Mouse (Mus musculus) E14TG2a.4 (cell line): ENCODE data around the gene Lrrc14b.

Experiments used
- CTCF ChIP-seq: conservative IDR thresholded peaks from 2 replicates; pipeline ENCODE4 v1.5.1; 2014; ENCODE audit warnings: low read length
- NANOG ChIP-seq: IDR thresholded peaks from 2 replicates; pipeline ENCODE4 v1.6.1; 2014; ENCODE audit warnings: borderline replicate concordance, low read length, mixed read lengths
- POU5F1 ChIP-seq: IDR thresholded peaks from 2 replicates; pipeline ENCODE4 v1.6.1; 2014; ENCODE audit warnings: low read length, borderline replicate concordance

DNA sequence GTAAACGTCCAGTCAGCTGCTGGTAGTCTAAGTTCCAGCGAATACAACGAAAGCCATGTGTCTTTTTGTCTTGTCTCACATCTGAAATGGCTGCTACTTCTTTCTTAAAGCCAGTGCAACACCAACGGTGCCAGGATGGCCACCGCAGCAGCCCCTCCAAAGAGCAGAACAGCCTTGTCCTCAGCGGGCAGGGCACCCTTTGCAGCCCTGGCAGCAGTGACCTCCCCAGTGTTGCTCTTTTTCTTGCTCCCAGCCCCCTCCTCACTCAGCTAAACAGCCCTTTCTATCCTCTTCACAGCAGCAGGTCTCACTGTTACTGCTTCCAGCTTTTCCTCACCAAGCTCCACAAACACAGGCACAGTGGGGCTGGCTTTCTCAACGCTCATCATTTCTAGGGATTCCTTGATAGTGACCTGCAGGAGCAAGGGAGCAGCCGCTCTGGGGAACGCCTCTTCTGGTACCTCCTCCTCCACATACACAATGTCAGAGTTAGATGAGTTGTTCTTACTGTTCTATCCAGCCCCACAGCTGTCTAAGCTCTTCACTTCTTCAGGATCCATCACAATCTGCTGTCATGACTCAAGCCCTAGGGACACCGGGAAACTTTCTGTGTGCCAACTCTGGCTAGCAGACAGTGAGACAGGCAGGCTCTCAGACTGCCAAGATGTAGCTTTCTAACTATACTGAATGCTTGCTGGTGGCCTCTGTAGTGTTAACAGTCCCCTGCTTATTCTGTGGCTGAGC lies 17.9 kb upstream of the Lrrc14b start:
- no peak for TF ChIP-seq CTCF
- TF ChIP-seq POU5F1, result no peak
- TF ChIP-seq NANOG, result no peak
